In genomic region chrX:136740087-136740790, GRCm38 (mm10) we compare ENCODE assay signal across 8 mouse cellular contexts. TPM values are rescaled to one million over a fixed set of nuclear protein-coding genes. Genes with fewer than 3 reads are reported as not detected.
DNase-seq lines count a peak whose midpoint lies in the region; ATAC-seq lines count a peak whose summit lies in the region.

No protein-coding gene starts in this region.

- DNase-seq in kidney, postnatal 25 days: no peak
- DNase-seq in NIH3T3 (ENCODE audit: low read depth): peak; percentile 53
- DNase-seq in midbrain, embryonic 14.5 days: peak; percentile 62
- DNase-seq in frontal cortex, adult 2 months (ENCODE audit: extremely low spot score in 1 of 2, low spot score in 1 of 2): no peak
- DNase-seq in kidney, adult 18-20 months: no peak

- H3K36me3 ChIP-seq in kidney, embryonic 16.5 days (ENCODE audit: insufficient read depth, low read length): peaks cover 5% of the 10 kb centered on the region; the same call in 1 of the 2 replicates
- H3K36me3 ChIP-seq in hindbrain, embryonic 12.5 days: no peaks in the 10 kb centered on the region
- peaks cover 6% of the 10 kb centered on the region for H3K36me3 ChIP-seq in midbrain, embryonic 14.5 days (ENCODE audit: control insufficient read depth, insufficient read depth, low read length)

- no peak for ATAC-seq in kidney, embryonic 16.5 days (ENCODE audit: low FRiP score, low TSS enrichment)
- no peak for ATAC-seq in hindbrain, embryonic 12.5 days (ENCODE audit: low FRiP score)
- ATAC-seq in midbrain, embryonic 14.5 days (ENCODE audit: low FRiP score, low TSS enrichment): no peak
- ATAC-seq in activated CD4-positive, CD25-positive, alpha-beta regulatory T cell, adult 4 months: no peak

- H3K9ac ChIP-seq in kidney, embryonic 16.5 days (replicated peaks; ENCODE audit: low read length): peak overlapping the region; percentile 78
- peak overlapping the region; percentile 68 for H3K9ac ChIP-seq in hindbrain, embryonic 12.5 days
- H3K9ac ChIP-seq in midbrain, embryonic 14.5 days (replicated peaks; ENCODE audit: low read length): peak overlapping the region; percentile 66

- H3K4me2 ChIP-seq in kidney, embryonic 16.5 days (replicated peaks; ENCODE audit: low read depth, low read length): peak overlapping the region; percentile 55
- peak overlapping the region; percentile 57 for H3K4me2 ChIP-seq in hindbrain, embryonic 12.5 days (replicated peaks)
- H3K4me2 ChIP-seq in midbrain, embryonic 14.5 days (ENCODE audit: low read length): peak overlapping the region; percentile 61

- H3K4me1 ChIP-seq in kidney, embryonic 16.5 days (ENCODE audit: insufficient read depth, low read length): peaks cover 8% of the 10 kb centered on the region
- peaks cover 7% of the 10 kb centered on the region for H3K4me1 ChIP-seq in hindbrain, embryonic 12.5 days
- 0 out of 2 replicates have a peak, but pooled peaks cover 6% of the 10 kb centered on the region for H3K4me1 ChIP-seq in midbrain, embryonic 14.5 days (ENCODE audit: control insufficient read depth, insufficient read depth, low read length)

- peak overlapping the region; percentile 83 for H3K27ac ChIP-seq in kidney, embryonic 16.5 days (ENCODE audit: low read length)
- peak overlapping the region; percentile 76 for H3K27ac ChIP-seq in hindbrain, embryonic 12.5 days
- H3K27ac ChIP-seq in midbrain, embryonic 14.5 days (replicated peaks; ENCODE audit: low read depth, low read length): peak overlapping the region; percentile 85; the same call in 1 of the 2 replicates

- WGBS in kidney, embryonic 16.5 days: 24% methylated on average over 15 of the region's 15 CpGs
- 22% methylated on average over 15 of the region's 15 CpGs for WGBS in hindbrain, embryonic 12.5 days
- WGBS in midbrain, embryonic 14.5 days: 19% methylated on average over 15 of the region's 15 CpGs

- H3K4me3 ChIP-seq in kidney, embryonic 16.5 days (ENCODE audit: low read length): peak overlapping the region; percentile 66
- peak overlapping the region; percentile 49 for H3K4me3 ChIP-seq in hindbrain, embryonic 12.5 days
- H3K4me3 ChIP-seq in midbrain, embryonic 14.5 days (replicated peaks; ENCODE audit: low read depth, low read length): peak overlapping the region; percentile 49

- no peaks in the 10 kb centered on the region for H3K27me3 ChIP-seq in kidney, embryonic 16.5 days (ENCODE audit: insufficient read depth, low read length)
- no peaks in the 10 kb centered on the region for H3K27me3 ChIP-seq in hindbrain, embryonic 12.5 days
- H3K27me3 ChIP-seq in midbrain, embryonic 14.5 days (ENCODE audit: control insufficient read depth, insufficient read depth, low read length): no peaks in the 10 kb centered on the region

- no peaks in the 10 kb centered on the region for H3K9me3 ChIP-seq in kidney, embryonic 16.5 days (ENCODE audit: low read length)
- H3K9me3 ChIP-seq in hindbrain, embryonic 12.5 days (replicated peaks): no peaks in the 10 kb centered on the region
- no peaks in the 10 kb centered on the region for H3K9me3 ChIP-seq in midbrain, embryonic 14.5 days (ENCODE audit: control insufficient read depth, low read length)

RNA-seq across cellular contexts. Expression of gene Morf4l2, which starts 3.3 kb away (rescaled TPM):
- 557 and 569 TPM in 2 replicates for polyA plus RNA-seq in kidney, embryonic 16.5 days (2015; fragmentation: Nextera tagmentation; extraction: Ambion mirVana)
- polyA plus RNA-seq in hindbrain, embryonic 12.5 days (2016; fragmentation: Nextera tagmentation; extraction: Ambion mirVana): 569 and 598 TPM in 2 replicates
- 500 and 612 TPM in 2 replicates for polyA plus RNA-seq in midbrain, embryonic 14.5 days (2014; fragmentation: Nextera tagmentation; extraction: Ambion mirVana)
- polyA plus RNA-seq in activated CD4-positive, CD25-positive, alpha-beta regulatory T cell, adult 4 months (2017; shearing (Covaris generic)): 10 to 100 TPM; 77.6 to 86.6 TPM
- polyA plus RNA-seq in frontal cortex, adult 2 months (2012; rRNA removed): 282 and 312 TPM in 2 replicates

RNA-seq across cellular contexts. Expression of gene Tceal1, which starts 32.5 kb away (rescaled TPM):
- 9.7 and 10.9 TPM in 2 replicates for polyA plus RNA-seq in kidney, embryonic 16.5 days (2015; fragmentation: Nextera tagmentation; extraction: Ambion mirVana)
- 12.9 and 14.2 TPM in 2 replicates for polyA plus RNA-seq in hindbrain, embryonic 12.5 days (2016; fragmentation: Nextera tagmentation; extraction: Ambion mirVana)
- 25.2 and 26.8 TPM in 2 replicates for polyA plus RNA-seq in midbrain, embryonic 14.5 days (2014; fragmentation: Nextera tagmentation; extraction: Ambion mirVana)
- polyA plus RNA-seq in activated CD4-positive, CD25-positive, alpha-beta regulatory T cell, adult 4 months (2017; shearing (Covaris generic)): not detected
- 17.2 and 20.2 TPM in 2 replicates for polyA plus RNA-seq in frontal cortex, adult 2 months (2012; rRNA removed)

RNA-seq across cellular contexts. Expression of gene Glra4, which starts 39.7 kb away (rescaled TPM):
- not detected in 2 replicates for polyA plus RNA-seq in kidney, embryonic 16.5 days (2015; fragmentation: Nextera tagmentation; extraction: Ambion mirVana)
- polyA plus RNA-seq in hindbrain, embryonic 12.5 days (2016; fragmentation: Nextera tagmentation; extraction: Ambion mirVana): 0.17 and 0.18 TPM in 2 replicates
- polyA plus RNA-seq in midbrain, embryonic 14.5 days (2014; fragmentation: Nextera tagmentation; extraction: Ambion mirVana): 0.15 TPM in 1 of 2 replicates, not detected in the other
- polyA plus RNA-seq in activated CD4-positive, CD25-positive, alpha-beta regulatory T cell, adult 4 months (2017; shearing (Covaris generic)): not detected
- polyA plus RNA-seq in frontal cortex, adult 2 months (2012; rRNA removed): 1.3 and 1.7 TPM in 2 replicates

Comparison
In these comparisons a context has a peak if more than half of its experiments do, and no peak if none do; other contexts are left out.
1. DNase-seq: peak in NIH3T3 (single experiment) and midbrain, embryonic 14.5 days (single experiment); none in kidney, postnatal 25 days (0 of 2), frontal cortex, adult 2 months (0 of 2) and kidney, adult 18-20 months (single experiment).
2. RNA of gene Tceal1, which starts 32.5 kb away (polyA plus RNA-seq): 25.2 to 26.8 TPM in midbrain, embryonic 14.5 days, 17.2 to 20.2 TPM in frontal cortex, adult 2 months, 12.9 to 14.2 TPM in hindbrain, embryonic 12.5 days and 9.7 to 10.9 TPM in kidney, embryonic 16.5 days; not detected in activated CD4-positive, CD25-positive, alpha-beta regulatory T cell, adult 4 months; every median in the first group is over 10 times any median in the second.
3. Peak in every context shown above with its lines, with median percentiles within 50 percentile points of each other: H3K27ac ChIP-seq, H3K4me2 ChIP-seq, H3K4me3 ChIP-seq and H3K9ac ChIP-seq.